Mouse (Mus musculus): ENCODE results near the gene Zdhhc15. TPM values are rescaled to one million over a fixed set of nuclear protein-coding genes. Genes with fewer than 3 reads are reported as not detected.

Gene Zdhhc15
- 1.9 and 2.0 TPM in 2 replicates for total RNA-seq (2015)
- total RNA-seq (2017): 1.6 and 2.2 TPM in 2 replicates

DNA sequence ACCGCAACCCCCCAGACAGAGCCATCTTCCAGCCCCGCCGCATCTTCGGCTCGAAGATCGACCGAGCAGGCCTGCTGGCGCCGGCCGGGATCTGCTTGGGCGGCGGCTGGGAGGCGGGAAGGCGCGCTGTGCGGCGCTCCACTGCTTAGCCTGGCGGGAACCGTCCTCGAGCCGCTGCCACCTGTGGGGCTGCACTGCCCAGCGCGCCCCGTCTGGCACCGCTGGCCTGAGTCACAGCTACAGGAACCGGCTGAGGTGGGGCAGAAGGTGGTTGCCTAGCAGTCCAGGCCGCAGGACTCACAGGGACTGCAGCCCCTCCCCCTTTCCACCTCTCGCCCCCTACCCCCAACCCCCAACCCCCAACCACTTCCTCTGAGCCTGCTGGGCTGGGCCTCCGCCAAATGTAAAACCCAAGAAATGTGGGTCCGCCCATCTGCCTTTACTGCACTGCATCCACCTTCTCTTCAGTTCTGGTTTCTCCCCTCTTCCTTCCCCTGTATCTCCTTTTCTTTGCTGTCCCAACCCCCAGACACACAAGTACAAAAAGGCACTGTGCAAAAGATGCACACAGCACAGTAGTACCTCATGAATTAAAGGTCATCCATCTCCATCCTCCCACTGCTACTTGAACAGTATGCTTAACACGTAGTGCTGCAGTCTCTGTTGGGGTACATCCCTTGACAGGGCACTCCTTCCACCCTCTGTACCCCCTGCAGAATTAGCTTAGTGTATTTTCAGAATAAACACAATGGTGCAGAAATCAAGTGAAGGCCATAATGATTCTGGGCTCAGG lies at the start of gene Zdhhc15:
TSS of gene Zdhhc15 (minus strand) at position 308 of the 793 bp plus-strand sequence.
- ATAC-seq (replicated peaks; ENCODE audit: poor library complexity): peak; percentile 96

DNA sequence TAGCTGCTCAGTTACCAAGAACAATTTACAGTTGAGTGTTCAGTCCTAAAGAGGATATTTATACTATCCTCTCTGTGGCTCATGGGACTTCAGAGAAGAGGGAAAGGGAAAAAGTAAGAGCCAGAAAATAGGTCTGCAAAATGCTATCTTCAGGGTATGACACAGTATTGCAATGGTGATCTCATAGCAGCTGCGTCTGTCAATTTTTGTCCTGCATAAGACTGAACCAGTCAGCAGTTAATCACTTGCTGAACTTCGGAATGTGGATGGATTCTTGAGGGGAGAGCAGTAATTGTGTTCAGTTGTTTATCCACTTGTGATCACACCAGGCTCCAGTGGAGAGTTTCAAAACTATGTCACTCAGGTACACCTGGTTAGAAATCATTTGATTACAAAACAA lies 37.1 kb upstream of the Zdhhc15 start:
- no peak for ATAC-seq (replicated peaks; ENCODE audit: poor library complexity)

DNA sequence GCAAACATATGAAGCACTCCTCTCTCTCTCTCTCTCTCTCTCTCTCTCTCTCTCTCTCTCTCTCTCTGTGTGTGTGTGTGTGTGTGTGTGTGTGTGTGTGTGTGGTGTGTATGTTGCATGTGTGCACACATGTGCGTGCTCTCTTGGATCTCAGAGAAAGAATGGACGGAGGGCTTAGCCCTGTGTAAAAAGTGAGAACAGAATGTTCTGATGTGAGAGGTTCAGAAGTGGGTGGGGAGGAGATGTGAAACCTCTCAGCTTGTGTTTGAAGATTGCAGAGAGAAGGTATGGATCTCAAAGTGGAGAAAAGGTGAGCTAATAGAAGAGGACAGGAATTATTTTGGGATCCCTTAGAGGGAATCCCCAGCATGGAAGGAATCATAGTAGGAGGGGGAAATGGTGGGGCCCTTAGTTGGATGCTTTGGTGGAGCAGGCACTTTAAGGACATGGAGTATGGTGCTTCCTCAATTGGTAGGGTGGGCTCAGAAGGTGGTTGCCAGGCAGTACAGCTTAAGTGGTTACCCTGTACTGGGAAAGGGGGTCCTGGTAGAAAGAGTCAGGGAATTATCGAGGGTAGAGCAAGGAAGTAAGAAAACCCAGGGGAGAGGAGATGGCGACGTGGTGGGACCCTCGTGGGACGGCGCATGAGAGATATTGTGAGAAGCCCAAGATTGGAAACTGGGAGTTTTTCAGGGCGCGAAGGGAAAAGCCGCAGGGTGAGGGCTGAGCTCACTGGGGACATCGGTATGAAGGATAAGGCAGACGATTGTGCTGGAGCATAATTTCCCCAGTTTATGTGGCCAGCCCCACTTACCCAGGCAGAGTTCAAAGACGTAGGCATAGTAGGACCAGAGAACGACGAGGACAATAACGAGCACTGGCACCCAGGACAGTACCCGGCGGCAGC lies 761 bp downstream of the Zdhhc15 start:
- ATAC-seq (replicated peaks; ENCODE audit: poor library complexity): peak; percentile 39

DNA sequence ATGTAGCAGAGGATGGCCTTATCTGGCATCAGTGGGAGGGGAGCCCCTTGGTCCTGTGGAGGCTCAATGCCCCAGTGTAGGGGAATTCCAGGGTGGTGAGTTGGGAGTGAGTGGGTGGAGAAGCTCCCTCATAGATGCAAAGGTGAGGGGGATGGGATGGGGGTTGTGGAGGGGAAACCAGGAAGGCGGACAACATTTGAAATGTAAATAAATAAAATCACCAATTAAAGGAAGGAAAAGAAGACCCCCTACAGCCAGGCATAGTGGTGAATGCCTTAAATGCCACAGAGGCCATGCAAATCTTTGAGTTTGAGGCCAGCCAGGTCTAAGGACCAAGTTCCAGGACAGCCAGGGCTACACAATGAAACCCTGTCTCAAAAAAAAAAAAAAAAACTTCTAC lies 13.9 kb downstream of the Zdhhc15 start:
- ATAC-seq (replicated peaks; ENCODE audit: poor library complexity): no peak

DNA sequence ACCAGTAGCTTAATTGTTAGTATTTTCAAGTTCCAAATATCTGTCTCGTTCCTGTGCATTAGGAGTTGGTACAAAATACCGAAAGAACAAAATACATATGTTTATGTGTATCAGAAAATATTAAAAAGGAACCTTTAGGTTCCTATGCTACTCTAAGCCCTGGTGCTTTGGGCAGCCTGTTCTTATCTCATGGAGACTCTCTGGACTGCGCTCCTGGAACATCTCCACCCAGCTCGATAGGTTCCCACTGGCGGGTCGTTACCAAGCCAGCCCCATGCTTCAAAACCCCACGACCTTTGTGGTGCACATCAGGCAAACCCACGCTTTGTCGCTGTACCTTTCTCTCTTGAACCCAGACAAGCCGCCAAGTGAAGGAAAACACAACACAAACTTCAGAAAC lies 58.3 kb downstream of the Zdhhc15 start:
- ATAC-seq (replicated peaks; ENCODE audit: poor library complexity): no peak

DNA sequence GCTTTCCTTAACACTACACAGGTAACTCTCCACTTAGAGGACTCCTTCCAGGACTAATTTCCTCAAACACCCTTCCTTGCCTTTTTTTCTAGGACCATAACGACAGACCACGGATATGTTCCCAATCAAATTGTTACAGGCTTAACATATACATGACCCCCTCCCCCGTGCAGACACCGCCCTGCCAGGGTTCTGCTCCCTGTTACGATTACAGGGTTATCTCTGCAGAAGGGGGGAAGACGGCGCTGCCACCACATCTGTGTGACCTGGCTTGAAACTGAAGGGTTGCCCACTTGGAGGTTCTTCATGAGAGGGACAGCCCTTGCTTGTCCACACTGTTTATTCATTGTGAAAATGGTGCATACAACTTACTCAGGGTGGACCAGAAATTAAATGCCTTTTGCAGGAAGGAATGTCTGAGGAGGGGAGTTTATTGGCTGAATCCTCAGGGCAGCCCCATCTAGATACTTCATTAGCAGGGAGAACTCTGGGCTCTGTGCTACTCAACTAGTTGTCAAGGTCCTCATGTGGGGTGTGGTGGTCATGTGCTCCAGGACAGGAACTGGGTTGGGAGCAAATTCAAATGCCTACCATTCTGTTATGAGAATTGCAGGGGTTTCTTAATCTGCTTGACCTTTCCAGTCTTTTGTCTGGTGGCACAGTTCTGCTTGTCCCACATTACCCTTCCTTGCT lies 67.0 kb downstream of the Zdhhc15 start:
- peak; percentile 72; the same call in 1 of the 2 replicates for ATAC-seq (replicated peaks; ENCODE audit: poor library complexity)

DNA sequence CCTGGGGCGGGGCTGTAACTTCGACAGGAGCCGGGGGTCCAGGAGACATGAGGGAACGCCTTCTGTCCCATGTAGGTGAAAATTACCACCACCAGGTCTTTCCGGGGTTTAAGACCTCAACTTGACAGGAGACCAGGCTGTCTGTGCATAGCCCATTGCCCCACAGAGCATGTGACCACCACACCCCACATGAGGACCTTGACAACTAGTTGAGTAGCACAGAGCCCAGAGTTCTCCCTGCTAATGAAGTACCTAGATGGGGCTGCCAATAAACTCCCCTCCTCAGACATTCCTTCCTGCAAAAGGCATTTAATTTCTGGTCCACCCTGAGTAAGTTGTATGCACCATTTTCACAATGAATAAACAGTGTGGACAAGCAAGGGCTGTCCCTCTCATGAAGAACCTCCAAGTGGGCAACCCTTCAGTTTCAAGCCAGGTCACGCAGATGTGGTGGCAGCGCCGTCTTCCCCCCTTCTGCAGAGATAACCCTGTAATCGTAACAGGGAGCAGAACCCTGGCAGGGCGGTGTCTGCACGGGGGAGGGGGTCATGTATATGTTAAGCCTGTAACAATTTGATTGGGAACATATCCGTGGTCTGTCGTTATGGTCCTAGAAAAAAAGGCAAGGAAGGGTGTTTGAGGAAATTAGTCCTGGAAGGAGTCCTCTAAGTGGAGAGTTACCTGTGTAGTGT lies 68.5 kb downstream of the Zdhhc15 start:
- peak; percentile 76 for ATAC-seq (replicated peaks; ENCODE audit: poor library complexity)

DNA sequence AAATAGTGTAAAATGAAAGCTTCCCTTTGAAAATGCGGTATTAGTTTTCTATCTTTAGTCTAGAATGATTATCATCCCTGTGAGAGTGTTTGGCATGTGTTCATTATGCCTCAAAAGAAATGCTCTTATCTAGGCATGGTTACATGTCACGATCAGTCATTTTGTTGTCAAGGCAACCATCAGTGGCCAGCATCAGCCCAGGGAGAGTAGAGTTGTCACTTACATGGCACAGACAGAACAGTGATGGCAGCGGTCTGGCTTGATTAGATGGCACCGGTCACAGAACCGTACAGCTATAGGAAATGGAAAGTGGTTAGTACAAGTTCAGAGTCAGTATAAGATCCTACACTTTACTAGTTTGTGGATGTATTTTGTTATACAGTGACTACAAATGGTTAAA lies 96.9 kb downstream of the Zdhhc15 start:
- ATAC-seq (replicated peaks; ENCODE audit: poor library complexity): no peak

DNA sequence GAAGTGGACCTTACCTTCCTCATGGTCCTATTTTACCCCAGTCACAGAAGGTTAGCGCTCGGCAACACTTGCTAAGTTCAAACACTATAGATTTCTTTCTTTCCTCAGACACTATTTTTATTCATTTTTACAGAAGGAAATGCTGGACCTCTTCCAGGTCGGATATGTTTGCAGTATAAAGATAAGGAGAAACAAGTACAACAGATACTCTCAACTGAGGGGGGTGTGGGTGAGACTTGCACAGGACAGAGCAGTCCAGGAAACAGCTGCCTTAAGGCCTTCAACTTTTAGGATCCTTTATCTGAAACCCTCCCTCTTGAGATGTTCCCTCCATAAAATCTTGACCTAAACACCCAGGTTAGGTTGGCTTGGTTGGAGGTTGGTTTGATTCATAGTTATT lies 103.4 kb downstream of the Zdhhc15 start:
- peak; percentile 91 for ATAC-seq (replicated peaks; ENCODE audit: poor library complexity)

DNA sequence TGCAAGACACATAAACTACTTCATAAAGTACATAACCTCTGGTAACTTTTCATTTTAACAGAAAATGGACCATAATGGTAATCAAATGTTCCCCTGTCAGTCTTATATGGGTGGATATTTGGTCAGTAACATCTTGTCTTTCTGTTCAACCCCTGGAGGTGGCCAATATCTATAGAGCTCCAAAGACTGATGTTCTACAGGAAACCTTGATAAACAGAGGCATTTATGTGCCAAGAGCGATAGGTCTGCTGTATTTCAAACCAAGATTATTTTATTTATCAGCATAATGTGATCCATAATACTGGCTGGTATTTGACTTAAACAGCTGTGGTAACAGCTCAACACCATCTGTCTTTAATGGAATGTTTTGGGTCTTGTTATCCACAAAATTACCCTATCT lies 125.6 kb downstream of the Zdhhc15 start:
- ATAC-seq (replicated peaks; ENCODE audit: poor library complexity): peak; percentile 71

DNA sequence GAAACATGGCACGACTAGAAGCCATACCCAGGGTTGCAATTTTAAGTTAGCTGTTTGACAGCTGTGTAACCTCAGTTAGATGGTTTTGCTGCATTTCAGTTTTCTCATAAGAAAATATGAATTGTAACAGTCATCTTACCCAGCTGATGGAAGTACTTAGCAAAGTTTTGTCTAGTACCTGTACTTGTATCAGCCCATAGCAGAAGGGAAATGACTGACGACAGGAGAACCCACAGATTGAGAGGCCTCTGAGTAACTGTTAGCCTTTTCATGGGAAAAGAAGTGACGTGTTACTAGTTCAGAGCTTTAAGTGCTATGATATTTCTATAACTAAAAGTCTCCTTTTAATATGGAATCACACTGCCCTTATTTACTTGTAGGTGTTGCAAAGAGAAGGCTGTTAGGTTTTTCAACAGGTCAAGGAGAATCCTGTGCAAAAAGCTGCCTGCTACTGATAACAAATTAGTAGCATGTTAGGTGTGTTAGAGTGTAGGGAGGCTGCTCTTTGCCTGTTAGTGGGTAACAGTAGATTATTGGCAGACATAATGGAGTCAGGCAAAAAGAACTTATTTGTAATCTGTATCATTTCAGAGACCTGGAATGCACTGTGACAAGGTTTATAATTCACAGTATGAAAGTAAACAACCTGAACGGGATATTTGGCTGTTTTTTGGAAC lies 126.8 kb downstream of the Zdhhc15 start:
- ATAC-seq (replicated peaks; ENCODE audit: poor library complexity): peak; percentile 53

DNA sequence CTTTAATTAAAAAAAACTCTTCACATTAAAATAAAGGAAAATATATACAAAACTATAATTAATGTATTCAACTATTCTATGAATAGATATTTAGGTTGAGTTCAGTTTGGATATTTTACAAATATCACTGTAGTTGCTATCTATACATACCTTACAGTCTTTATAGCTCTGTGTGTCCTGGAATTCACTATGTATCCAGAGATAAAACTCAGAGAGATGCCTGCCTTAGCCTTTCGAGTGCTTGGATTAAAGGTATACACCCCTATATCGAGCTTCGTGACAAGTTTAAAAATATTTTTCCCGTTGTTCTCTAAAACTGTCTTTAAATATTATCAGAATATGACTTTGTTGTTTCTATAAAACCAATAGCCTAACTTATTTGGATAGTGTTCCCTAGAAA lies 128.2 kb downstream of the Zdhhc15 start:
- no peak for ATAC-seq (replicated peaks; ENCODE audit: poor library complexity)

DNA sequence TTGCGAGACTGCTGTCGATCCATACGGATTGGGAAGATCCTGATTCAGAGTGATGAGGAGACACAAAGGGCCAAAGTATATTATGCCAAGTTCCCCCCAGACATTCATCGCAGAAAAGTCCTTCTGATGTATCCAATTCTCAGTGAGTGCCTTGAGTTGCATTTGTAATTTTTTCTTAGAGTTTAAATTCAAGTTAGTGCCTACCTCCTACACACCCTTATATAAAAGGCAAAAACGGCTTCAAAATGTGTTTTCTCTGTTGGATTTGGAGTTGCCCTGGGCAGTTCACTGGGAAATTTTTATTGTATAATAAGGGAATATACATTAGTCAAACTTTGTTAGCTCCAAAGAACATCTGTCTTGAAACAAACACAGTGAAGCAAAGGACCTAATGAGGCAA lies 169.1 kb downstream of the Zdhhc15 start:
- no peak for ATAC-seq (replicated peaks; ENCODE audit: poor library complexity)

DNA sequence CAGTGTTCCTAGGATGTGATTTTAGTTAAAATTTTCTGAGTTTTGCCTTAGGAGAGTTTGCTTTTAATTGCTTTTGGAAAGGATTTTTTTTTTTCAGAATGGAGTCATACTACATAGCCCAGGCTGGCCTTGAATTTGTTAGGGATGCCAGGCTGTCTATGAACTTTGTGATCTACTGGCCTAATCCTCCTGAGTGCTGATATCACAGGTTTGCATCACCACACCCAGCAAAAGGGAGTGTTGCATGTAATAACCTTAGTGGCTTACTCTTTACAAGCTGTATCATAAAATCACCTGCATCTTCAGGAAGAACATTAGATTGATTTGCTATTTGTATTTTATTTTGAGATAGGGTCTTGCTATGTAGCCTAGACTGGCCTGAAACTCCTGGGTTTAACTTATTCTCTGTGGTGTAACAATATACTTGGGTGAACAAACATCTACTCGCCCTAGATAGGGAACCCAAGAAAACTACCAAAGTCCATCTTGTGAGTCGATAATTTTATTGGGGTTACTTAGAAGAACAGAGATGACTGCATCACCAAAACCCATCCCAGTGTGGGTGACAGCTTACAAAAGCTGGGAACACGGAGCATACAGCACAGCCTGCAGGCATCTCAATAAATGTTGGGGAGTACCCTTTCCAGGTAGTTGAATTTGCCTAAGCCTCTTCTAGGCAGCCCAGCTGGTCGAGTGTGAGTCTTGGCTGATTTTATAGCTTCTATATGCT lies 181.1 kb downstream of the Zdhhc15 start:
- no peak for ATAC-seq (replicated peaks; ENCODE audit: poor library complexity)

DNA sequence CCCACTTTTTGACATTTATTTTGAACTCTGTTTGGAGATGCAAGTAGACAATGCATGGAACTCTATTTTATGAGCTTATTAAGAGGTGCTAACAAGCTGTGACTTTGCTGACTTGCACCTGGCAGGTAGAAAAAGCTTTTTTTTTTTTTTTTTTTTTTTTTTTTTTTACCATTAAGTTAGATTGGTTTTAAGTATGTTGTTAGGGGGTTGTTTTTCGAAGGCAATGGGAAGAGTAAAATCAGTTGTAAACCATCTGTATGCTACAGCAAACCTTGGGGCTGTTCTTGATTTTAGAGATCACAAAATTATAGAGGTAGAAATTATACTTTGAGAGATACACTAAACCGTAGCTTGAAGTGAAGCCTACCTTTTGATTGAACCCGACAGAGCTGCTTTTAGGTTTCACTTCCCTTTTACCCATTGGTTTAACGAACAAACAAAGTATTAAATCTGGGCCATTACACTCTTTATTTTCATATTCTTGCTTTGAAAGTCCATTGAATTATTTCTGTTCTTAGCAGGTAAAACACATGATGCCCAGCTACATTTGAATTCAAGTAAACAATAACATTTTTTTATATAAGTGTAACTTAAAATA lies 181.9 kb downstream of the Zdhhc15 start:
- no peak for ATAC-seq (replicated peaks; ENCODE audit: poor library complexity)

DNA sequence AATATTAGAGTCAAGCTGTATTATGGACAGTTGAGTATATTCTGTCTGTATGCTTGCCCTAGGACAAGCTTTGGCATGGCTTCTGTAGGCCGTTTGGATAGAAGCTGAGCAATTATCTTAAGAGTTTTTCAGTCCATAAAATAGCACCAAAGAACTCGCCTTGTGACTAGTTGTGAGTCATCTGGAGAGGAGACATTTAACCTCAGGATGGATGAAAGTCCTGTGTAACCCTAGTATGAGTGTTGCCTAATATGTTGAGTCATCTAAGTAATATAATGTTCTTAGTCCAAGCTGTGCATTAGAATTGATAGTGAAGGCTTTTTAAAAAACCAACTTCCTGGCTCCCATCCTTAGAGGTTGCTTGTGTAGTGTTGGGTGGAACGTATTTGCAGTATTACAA lies 182.8 kb downstream of the Zdhhc15 start:
- ATAC-seq (replicated peaks; ENCODE audit: poor library complexity): peak; percentile 83
